Mouse (Mus musculus) midbrain, postnatal 0 days (tissue): ENCODE measurements around the gene Fbxo8. TPM values are rescaled to one million over a fixed set of nuclear protein-coding genes. Genes with fewer than 3 reads are reported as not detected.
A peak's percentile ranks its signal among the peaks of the same experiment; 100 is the strongest.

Experiments
- ATAC-seq: fragments of 200-750 bp; cut with Nextera tagmentation; 2 replicates; pipeline ENCODE4 v1.8.0; 2017; ENCODE audit warnings: moderate number of reproducible peaks, mild to moderate bottlenecking, moderate TSS enrichment, moderate library complexity; ENCODE audit not compliant: low FRiP score
- DNase-seq: peaks from one replicate; pipeline ENCODE4 v3.0.0-alpha.2; 2015; ENCODE audit warnings: low spot score
- H3K27ac ChIP-seq: fragments of 300-500 bp; sonication (generic); 2 replicates; pipeline ENCODE4 v1.5.1; 2014; ENCODE audit warnings: low read depth, mild to moderate bottlenecking, low read length, mixed read lengths
- H3K27me3 ChIP-seq: fragments of 300-500 bp; sonication (generic); 2 replicates; pipeline ENCODE4 v1.6.1; 2014; ENCODE audit warnings: low read length, control low read depth, mixed read lengths; ENCODE audit not compliant: insufficient read depth
- H3K36me3 ChIP-seq: fragments of 300-500 bp; sonication (generic); 2 replicates; pipeline ENCODE4 v1.6.1; 2014; ENCODE audit warnings: low read length, control low read depth, mixed read lengths; ENCODE audit not compliant: insufficient read depth
- H3K4me1 ChIP-seq: fragments of 300-500 bp; sonication (generic); 2 replicates; pipeline ENCODE4 v1.6.1; 2014; ENCODE audit warnings: mild to moderate bottlenecking, control low read depth, antibody characterized with exemption, low read length, mixed read lengths; ENCODE audit not compliant: insufficient read depth
- H3K4me2 ChIP-seq: fragments of 300-500 bp; sonication (generic); 2 replicates; pipeline ENCODE4 v1.6.1; 2014; ENCODE audit warnings: low read depth, mild to moderate bottlenecking, low read length, mixed read lengths; ENCODE audit not compliant: poor library complexity, severe bottlenecking
- H3K4me3 ChIP-seq: fragments of 300-500 bp; sonication (generic); 2 replicates; pipeline ENCODE4 v1.5.1; 2014; ENCODE audit warnings: low read depth, mild to moderate bottlenecking, low read length, moderate library complexity
- H3K9ac ChIP-seq: fragments of 300-500 bp; sonication (generic); replicated peaks from 2 replicates; pipeline ENCODE4 v1.6.1; 2014; ENCODE audit warnings: mild to moderate bottlenecking, low read length, moderate library complexity, mixed read lengths; ENCODE audit not compliant: poor library complexity, severe bottlenecking
- H3K9me3 ChIP-seq: fragments of 300-500 bp; sonication (generic); 2 replicates; pipeline ENCODE4 v1.6.1; 2016; ENCODE audit warnings: low read length, control low read depth
- CTCF ChIP-seq: IDR thresholded peaks from 2 replicates; pipeline ENCODE4 v1.5.1; 2016; ENCODE audit warnings: antibody characterized with exemption, mild to moderate bottlenecking
- WGBS: fragments of 180-500 bp; shearing (Covaris S2); extraction: QIAGEN DNeasy Blood & Tissue Kit; methylation state at CpG from one replicate; pipeline ENCODE4 v1.1.7; 2014; 5-methylcytosine and 5-hydroxymethylcytosine counted together
- polyA plus RNA-seq: library from polyadenylated mRNA; unstranded; fragments of >200 nt; fragmentation: Nextera tagmentation; extraction: Ambion mirVana; gene quantifications from 2 replicates; pipeline ENCODE4 v1.2.1, GENCODE M21; 2015
- total RNA-seq: library from RNA; depleted of rRNA; stranded (reverse); fragments of >200 nt; gene quantifications from 2 replicates; pipeline ENCODE4 v1.2.3, GENCODE M21; 2014

The Fbxo8 gene
- total and polyA plus RNA-seq, 2 experiments from 2014 or later: 18.2 to 36.2 TPM

DNA sequence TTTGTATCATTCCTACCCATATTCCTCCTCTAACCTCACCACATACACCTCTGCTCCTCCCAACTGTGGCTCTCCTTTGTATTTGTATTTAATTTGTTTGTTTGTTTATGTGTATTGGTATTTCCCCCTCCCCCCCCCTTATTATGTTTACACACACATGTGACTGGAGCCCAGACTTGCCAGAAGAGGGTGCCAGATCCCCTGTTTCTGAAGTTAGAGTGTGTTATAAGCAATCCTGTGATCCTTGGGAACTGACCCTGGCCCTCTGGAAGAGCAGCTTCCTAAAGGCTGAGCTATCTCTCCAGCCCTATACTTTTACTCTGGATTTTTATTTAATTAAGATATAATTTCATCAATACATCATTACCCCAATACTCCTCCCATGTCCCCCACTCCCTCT, 32.0 kb downstream of the Fbxo8 start:
- no peaks in the 10 kb centered on the region for H3K36me3 ChIP-seq
- ATAC-seq: no peak
- no peak overlapping the region for H3K27ac ChIP-seq
- no peaks in the 10 kb centered on the region for H3K27me3 ChIP-seq
- H3K4me3 ChIP-seq: no peak overlapping the region
- no peak overlapping the region for H3K9ac ChIP-seq
- H3K4me2 ChIP-seq: no peak overlapping the region
- no peaks in the 10 kb centered on the region for H3K9me3 ChIP-seq
- TF ChIP-seq CTCF: peak; percentile 29
- H3K4me1 ChIP-seq: no peaks in the 10 kb centered on the region
- no peak for DNase-seq

DNA sequence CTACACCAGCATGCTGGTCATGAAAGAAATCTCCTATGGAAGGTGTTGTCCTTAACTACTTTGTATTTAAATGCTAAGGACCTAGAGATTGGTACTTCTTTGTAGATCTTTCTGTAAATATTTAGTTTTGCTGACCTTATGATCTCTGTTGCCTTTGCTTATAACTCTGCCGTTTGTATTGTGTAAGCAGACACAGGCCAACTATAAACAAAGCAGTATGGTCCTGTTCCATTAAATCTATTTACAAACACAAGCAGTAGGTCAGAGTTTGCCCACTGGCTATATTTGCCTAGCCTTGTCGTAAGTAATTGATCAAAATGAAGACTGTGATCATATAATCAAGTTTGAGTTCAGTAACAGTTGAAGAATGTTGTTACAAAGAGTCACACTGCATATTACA, 38.1 kb downstream of the Fbxo8 start:
- no peak overlapping the region for H3K9ac ChIP-seq
- no peak overlapping the region for H3K27ac ChIP-seq
- H3K27me3 ChIP-seq: no peaks in the 10 kb centered on the region
- WGBS: 86% methylated on average over 2 of the region's 2 CpGs
- H3K36me3 ChIP-seq: peaks cover 7% of the 10 kb centered on the region; the same call in 1 of the 2 replicates
- no peak for DNase-seq
- no peak overlapping the region for H3K4me3 ChIP-seq
- no peaks in the 10 kb centered on the region for H3K4me1 ChIP-seq
- H3K4me2 ChIP-seq: no peak overlapping the region
- ATAC-seq: no peak
- H3K9me3 ChIP-seq: no peaks in the 10 kb centered on the region
- TF ChIP-seq CTCF: no peak

DNA sequence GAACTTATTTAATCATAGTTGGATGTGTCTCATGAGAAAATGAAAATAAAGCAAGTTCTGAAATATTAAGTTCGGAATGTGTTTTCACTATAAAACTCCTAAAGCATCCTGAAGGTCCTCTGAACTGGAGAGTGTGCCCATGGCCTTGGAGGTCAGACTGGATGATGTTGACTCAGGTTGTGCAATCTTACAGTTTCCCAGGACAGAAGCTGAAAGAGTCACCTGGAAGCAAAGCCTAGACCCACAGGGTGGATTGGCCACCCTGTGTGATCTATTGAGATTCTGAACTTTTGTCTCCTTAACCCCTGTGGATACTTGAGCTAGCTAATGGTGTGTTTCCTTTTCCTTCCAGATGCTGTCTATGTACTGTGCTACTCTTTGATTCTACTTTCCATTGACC, 40.2 kb downstream of the Fbxo8 start:
- no peak for TF ChIP-seq CTCF
- ATAC-seq (no peak), DNase-seq (no peak)
- H3K27ac ChIP-seq: no peak overlapping the region
- no peaks in the 10 kb centered on the region for H3K4me1 ChIP-seq
- H3K4me3 ChIP-seq: no peak overlapping the region
- H3K36me3 ChIP-seq: peaks cover 7% of the 10 kb centered on the region; the same call in 1 of the 2 replicates
- 91% methylated on average over 1 of the region's 1 CpGs for WGBS
- H3K27me3 ChIP-seq: no peaks in the 10 kb centered on the region
- no peak overlapping the region for H3K4me2 ChIP-seq
- no peak overlapping the region for H3K9ac ChIP-seq
- H3K9me3 ChIP-seq: no peaks in the 10 kb centered on the region

DNA sequence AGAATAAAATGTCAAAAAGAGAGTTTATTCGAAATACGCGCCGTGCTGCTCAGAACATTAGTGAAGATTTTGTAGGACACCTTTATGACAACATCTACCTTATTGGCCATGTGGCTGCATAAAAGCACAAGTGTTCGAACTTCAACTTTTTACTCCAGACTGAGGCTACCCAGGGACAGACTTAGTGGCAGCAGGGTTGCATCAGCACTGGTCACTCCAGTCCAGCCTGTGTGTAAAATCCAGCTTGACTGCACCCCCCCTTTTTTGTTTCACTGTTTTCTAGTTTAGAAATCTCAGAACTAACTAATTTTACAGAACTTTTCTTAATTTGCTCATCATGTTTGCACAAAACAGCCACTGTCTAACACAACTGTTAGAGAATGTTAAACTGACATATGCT, 40.6 kb downstream of the Fbxo8 start:
- Histone ChIP-seq H3K9me3 (no peaks in the 10 kb centered on the region), H3K9ac (no peak overlapping the region), H3K4me1 (no peaks in the 10 kb centered on the region), H3K4me3 (no peak overlapping the region), H3K27ac (no peak overlapping the region), H3K27me3 (no peaks in the 10 kb centered on the region), H3K4me2 (no peak overlapping the region), H3K36me3 (peaks cover 7% of the 10 kb centered on the region; the same call in 1 of the 2 replicates)
- no peak for DNase-seq
- 96% methylated on average over 5 of the region's 5 CpGs for WGBS
- no peak for ATAC-seq
- TF ChIP-seq CTCF: no peak

DNA sequence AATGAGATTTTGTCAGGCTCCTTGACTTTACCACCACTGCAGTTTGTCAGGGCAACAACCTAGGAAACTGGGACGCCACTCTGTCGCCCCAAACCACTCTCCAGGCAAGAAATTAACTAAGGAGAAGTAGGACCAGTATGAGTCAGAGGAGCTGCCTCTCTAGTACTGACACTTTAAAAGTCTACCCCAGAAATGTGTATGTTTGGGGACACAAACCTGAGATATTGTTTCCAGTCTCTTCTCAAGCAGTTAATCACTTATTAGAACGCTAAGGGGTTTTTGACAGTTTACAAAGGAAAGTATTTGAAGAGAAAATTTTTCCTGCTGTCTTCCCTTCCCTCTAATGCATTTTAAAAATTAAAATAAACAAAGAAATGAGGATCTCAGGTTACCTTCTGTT, 55.6 kb downstream of the Fbxo8 start:
- no peak for TF ChIP-seq CTCF
- Histone ChIP-seq H3K27ac (no peak overlapping the region), H3K27me3 (no peaks in the 10 kb centered on the region), H3K4me3 (no peak overlapping the region), H3K4me1 (no peaks in the 10 kb centered on the region), H3K36me3 (no peaks in the 10 kb centered on the region), H3K9me3 (no peaks in the 10 kb centered on the region), H3K9ac (no peak overlapping the region), H3K4me2 (no peak overlapping the region)
- no peak for ATAC-seq
- 51% methylated on average over 3 of the region's 3 CpGs for WGBS
- no peak for DNase-seq

DNA sequence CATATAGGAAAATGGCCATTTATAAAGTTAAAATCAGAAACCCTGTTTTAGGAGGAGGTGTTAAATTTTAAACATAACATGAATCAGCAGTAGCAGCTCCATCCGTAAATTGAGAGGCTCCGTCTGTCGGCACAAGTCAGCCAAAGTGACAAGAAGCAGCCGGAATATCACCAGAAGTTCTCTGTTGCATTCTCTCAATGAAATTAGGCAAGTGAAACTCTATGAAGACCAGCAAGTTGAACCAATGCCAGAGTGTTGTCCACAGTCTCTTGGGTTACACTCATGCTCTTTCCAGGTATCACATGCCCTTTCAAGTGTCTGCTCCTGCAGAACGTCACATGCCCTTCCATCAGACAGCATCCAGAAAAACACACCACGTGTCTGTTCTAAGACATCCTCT, 60.8 kb downstream of the Fbxo8 start:
- no peak overlapping the region for H3K4me3 ChIP-seq
- no peak overlapping the region for H3K27ac ChIP-seq
- no peak overlapping the region for H3K4me2 ChIP-seq
- ATAC-seq (no peak), DNase-seq (no peak)
- no peak for TF ChIP-seq CTCF
- no peaks in the 10 kb centered on the region for H3K4me1 ChIP-seq
- H3K9ac ChIP-seq: no peak overlapping the region
- H3K9me3 ChIP-seq: no peaks in the 10 kb centered on the region
- no peaks in the 10 kb centered on the region for H3K36me3 ChIP-seq
- 91% methylated on average over 6 of the region's 6 CpGs for WGBS
- H3K27me3 ChIP-seq: no peaks in the 10 kb centered on the region
